Mouse (Mus musculus) adrenal gland, postnatal 36 days (tissue): ENCODE data around the gene Ptch2. TPM values are rescaled to one million over a fixed set of nuclear protein-coding genes. Genes with fewer than 3 reads are reported as not detected.
A peak's percentile ranks its signal among the peaks of the same experiment; 100 is the strongest.

ENCODE experiments used
- DNase-seq, 2 experiments: peaks; one replicate each; pipeline ENCODE4 v3.0.0; 2021; ENCODE audit warnings: mixed read lengths in 1 of 2
- long read RNA-seq, 2 experiments: library from polyadenylated mRNA; stranded (forward); transcript quantifications; one replicate each; pipeline ENCODE4 v2.0.0; 2021; ENCODE audit warnings: borderline sequencing depth in 2 of 2
- total RNA-seq, 2 experiments: library from RNA; stranded (reverse); gene quantifications; 2 replicates each; pipeline ENCODE4 v1.2.3; 2021

The Ptch2 gene
- total RNA-seq: 1 to 10 TPM; 3.5 to 4.5 TPM
- long read RNA-seq, experiment 1, partial matches to known transcripts: 0 of 1 reads
- long read RNA-seq, experiment 1, other reads (novel, unspliced or antisense): 1 of 1 reads
- long read RNA-seq, experiment 2, partial matches to known transcripts: 2 of 2 reads
- long read RNA-seq, experiment 2, other reads (novel, unspliced or antisense): 0 of 2 reads

DNA sequence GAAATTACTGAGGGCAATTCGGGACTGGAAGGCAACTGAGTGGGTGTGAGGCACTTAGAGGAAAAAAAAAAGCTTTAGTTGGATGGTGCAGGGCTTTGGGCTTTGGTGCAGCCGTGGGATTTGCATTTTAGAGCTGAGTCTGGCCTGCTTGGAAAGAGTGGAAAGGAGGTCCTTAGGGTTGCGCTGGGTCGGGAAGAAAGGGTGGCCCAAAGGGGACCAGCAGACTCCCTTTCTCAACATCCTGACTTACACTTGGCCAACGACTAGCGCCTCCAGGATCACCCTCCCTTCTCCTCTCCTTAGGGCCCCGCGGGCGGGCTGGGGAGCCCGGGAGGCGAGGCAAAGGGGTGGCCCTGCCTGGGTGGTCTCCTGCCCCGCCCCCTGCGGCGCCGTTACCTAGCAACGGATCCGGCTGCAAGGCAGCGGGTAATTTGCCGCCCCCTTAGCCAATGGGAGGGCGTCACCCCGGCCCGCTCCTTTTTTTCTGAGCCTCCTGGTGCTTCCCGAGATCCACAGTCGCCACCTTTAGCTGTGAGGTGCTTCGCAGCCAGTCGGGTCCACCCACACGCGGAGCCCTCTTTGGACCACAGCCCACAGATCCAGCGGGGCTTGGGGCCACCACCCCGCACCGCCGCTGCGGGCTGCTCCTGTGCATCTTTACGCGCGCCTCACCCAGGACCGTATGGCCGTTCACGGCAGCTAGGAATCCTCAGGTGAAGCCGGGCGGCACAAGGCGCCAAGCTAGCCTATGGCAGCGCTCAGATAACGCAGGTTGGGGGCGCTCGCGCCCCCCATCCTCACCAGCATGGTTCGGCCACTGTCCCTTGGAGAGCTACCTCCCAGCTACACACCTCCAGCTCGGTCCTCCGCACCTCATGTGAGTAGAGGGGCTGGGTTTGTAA lies at the start of gene Ptch2:
Ptch2 (plus strand) TSS at position 525 of the 902 bp plus-strand sequence.
- peak; percentile 58 to 82 for DNase-seq

- peak in 1 of 2 experiments; percentile 45 for DNase-seq
Observed at GRCm38 (mm10) chr4:117048836-117049235, 47.0 kb upstream of the Ptch2 start.

DNA sequence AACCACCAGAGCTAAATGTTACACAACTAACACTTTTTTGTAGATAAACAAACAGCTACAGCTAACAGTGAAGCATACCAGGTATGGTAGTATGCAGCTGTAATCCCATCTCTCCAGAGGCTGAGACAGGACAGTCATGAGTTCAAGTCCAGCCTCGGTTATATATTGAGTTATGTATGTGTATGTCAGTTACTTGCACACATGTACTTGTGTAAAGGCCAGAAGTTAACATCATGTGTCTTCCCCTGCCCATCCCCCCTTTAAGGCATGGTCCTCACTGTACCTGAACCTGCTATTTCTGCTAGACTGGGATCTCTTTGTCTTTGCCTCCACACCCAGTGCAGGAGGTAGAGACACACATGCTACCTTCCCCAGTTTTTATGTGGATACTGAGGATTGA lies 46.4 kb upstream of the Ptch2 start:
- DNase-seq: no peak

- no peak for DNase-seq
Observed at GRCm38 (mm10) chr4:117052626-117053025, 43.2 kb upstream of the Ptch2 start.

GRCm38 (mm10) chr4:117053956-117054355 lies 41.9 kb upstream of the Ptch2 start:
- DNase-seq: no peak

DNA sequence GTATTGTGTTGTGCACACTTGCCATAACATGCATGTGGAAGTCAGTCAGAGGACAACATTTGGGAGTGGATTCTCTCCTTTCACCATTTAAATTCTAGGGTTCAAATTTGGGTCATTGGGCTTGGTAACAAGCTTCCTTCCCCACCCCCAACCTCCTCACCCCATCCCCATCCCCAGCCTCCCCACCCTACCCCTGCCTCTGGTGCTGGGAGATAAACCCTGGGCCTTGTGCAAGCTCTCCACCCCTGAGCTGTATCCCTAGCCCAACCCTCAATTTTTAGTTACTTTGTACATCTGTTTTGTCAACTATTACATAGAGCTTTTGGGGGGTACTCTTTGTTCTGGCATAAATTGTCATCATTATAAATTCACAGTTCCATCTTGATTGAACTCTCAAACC lies 39.8 kb upstream of the Ptch2 start:
- DNase-seq: no peak

- DNase-seq: no peak
Observed at GRCm38 (mm10) chr4:117056514-117056913, 39.4 kb upstream of the Ptch2 start.

DNA sequence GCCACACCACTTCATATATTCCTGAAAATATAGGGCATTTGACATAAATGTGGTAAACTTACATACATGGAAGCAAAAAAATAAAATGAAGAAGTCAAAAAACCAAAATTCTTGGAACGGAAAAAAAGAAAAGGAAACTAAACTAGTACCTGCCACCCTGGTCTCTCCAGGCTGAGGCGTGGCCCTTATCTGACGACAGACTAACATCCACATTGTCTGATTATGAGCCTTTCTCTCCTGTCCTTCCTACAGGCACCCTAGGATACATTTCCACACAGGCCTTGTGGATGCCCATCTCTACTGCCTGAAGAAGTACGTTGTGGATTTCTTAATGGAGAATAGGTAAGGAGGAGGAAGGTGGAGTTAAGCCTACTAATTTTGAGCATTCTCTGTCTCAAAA lies 37.4 kb upstream of the Ptch2 start:
- no peak for DNase-seq

DNA sequence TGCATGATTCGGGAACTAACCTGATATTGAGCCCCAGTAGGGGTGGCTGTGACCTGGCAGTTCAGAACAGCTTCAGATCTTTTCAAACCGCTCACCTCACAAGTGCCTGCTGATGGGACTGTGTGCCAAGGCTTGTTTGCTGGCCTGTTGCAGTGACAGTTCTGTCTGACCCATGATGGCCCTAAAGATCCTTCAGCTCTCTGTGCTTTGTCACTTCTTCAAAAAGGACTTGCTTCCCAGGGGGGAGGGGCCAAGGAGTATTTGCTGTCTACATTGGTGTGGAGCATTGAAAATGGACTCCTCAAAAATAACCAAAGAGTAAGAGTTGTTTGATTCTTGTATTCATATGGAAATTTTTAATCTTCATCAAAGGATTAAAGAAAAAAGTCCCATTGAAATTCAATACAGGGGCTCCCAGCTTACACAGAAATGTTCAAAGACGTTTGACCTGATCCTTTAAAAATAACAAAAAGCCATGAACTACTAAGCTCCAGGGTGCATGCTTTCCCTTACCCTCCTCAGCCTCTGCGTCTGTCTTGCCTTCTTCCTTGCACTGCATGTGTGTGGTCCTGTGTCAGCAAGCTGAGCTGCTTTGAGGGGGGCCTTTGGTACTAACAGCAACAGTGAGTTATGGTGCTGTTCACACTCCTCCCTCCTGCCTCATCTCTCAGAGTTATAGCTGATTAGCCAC lies 33.0 kb upstream of the Ptch2 start:
- DNase-seq: no peak

DNA sequence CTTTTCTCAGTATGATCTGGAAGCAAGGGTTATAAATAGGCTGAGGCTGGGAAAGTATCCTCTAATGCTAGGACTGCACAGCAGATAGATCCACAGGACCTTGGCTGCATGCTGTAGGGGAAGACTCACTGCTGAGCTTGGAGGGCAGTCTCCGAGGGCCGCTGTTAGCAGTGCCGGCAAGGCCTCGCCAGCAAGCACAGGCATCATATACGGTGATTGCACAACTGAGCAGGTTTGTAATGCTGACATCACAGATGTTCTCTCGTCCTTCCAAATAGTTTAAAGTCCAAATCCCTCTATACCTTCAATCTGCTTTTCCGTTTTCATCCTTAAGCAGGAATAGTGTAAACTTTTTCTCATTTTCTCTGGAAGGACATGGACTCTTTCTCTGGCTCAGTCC lies 27.8 kb upstream of the Ptch2 start:
- no peak for DNase-seq

- DNase-seq: no peak
Observed at GRCm38 (mm10) chr4:117069647-117070046, 26.2 kb upstream of the Ptch2 start.

GRCm38 (mm10) chr4:117070624-117071023 lies 25.3 kb upstream of the Ptch2 start:
- DNase-seq: no peak

DNA sequence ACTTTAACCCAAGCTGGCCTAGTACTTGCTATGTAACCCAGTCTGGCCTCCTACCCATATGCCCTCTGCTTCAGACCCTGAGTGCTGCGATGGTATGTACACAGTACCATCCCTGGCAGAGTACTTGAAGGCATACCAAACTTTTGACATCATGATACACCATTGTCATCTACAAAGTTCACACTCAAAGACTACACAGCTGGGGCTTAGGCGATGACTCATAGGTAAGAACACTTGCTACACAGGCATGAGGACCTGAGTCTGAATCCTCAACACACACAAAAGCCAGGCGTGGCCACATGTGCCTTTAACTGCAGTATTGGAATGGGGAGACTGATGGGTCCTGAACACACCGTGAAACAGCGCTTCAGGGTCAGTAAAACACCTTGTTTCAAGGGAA lies 24.7 kb upstream of the Ptch2 start:
- no peak for DNase-seq

GRCm38 (mm10) chr4:117087948-117088640 lies 7.8 kb upstream of the Ptch2 start:
- peak; percentile 38 to 49 for DNase-seq

GRCm38 (mm10) chr4:117090586-117090985 lies 5.3 kb upstream of the Ptch2 start:
- DNase-seq: no peak

GRCm38 (mm10) chr4:117094626-117095361 lies 1.1 kb upstream of the Ptch2 start:
- no peak for DNase-seq

DNA sequence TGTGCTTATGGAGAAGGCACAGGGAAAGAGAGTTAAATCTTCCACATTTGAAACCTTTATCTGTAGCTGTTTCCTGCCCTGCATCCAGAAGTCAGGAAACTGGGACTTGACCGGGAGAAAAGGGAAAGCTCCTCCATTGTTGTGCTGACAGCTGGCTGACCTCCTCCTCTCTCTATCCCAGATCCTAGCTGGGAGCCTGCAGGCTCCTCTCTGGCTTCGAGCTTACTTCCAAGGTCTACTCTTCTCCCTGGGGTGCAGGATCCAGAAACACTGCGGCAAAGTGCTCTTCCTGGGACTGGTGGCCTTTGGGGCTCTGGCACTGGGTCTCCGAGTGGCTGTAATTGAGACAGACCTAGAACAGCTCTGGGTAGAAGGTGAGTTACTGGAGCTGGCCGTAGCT lies 791 bp downstream of the Ptch2 start:
- DNase-seq: peak in 1 of 2 experiments; percentile 44

DNA sequence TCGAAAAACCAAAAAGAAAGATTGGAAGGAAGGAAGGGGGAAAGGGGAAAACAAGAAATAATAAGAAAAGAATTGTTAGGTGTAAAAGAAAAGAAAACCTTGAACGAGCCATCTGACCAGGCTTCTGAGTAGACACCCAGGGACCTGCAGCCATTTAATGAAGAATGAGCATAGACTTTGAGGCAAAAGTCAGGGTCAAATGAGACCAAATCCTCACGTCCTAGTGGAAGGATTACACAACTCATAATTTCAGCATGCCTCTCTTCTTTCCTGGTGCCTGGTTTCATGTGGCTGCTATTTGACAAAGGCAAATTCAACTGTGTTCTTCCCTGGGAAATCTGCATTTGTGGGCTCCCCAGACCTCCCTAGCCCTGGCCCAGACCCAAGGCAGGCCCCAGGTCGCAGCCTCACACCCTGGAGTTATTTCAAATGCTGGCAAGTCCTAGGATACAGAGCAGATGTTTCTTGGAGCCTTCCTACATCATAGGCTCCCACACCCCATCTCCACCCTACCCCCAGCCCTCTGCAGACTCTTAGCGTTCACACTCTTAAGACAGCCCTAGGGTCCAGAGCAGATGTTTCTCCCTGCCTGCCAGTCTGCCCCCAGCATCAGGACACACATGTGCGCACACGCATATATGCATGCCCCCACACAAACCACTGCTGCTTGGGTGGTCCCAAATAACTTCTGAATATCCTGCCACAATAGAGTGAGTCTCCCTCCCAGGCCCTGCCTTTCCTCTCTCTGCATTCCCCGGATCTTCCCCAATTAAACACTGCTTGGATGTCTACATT lies 2.3 kb downstream of the Ptch2 start:
- DNase-seq: no peak

DNA sequence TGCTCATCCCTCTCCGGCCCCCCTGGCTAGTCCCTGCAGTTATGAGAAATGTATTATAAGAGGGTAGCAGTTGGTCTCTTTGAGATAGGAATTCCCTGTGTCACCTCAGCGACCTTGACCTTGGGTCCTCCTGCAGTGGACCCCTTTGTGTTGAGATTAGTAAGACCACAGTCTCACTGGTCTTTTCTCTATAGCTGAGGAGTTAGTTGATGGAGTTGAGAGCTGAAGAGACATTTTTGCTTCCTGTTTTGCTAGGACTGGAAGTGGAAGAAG lies 2.8 kb downstream of the Ptch2 start:
- no peak for DNase-seq

GRCm38 (mm10) chr4:117100036-117100435 lies 4.2 kb downstream of the Ptch2 start:
- no peak for DNase-seq

- peak in 1 of 2 experiments; percentile 66 for DNase-seq
Observed at GRCm38 (mm10) chr4:117101218-117101617, 5.3 kb downstream of the Ptch2 start.
